Mouse (Mus musculus) erythroblast, embryonic 14.5 days (primary cell): Measurements from ENCODE around the gene Tmem132c.

Source experiments
- GATA1 ChIP-seq: IDR thresholded peaks from 2 replicates; pipeline ENCODE4 v1.6.1; 2012; ENCODE audit warnings: low read length, inconsistent platforms, mixed read lengths
- TAL1 ChIP-seq: IDR thresholded peaks from 3 replicates; pipeline ENCODE4 v1.6.1; 2012; ENCODE audit warnings: low read length, inconsistent platforms, mixed read lengths

GRCm38 (mm10) chr5:127241925-127242762 lies 536 bp downstream of the Tmem132c start:
- TF ChIP-seq TAL1 (no peak), GATA1 (no peak)
